Mouse (Mus musculus) cortical plate, adult 2 months (tissue): ENCODE data around the gene Slc44a5. TPM values are rescaled to one million over a fixed set of nuclear protein-coding genes. Genes with fewer than 3 reads are reported as not detected.
"Not testable (repeated sequence)": the region's sequence is repeated elsewhere in the genome, so short reads cannot be mapped to it uniquely, and the experiment has no call there.

Source experiments
- H3K27ac ChIP-seq: fragments of 200-500 bp; 2 replicates; pipeline ENCODE4 v1.5.1; 2012; ENCODE audit warnings: low read length, control low read depth, inconsistent platforms; ENCODE audit not compliant: insufficient read depth
- H3K4me1 ChIP-seq: fragments of 200-500 bp; 2 replicates; pipeline ENCODE4 v1.6.1; 2011; ENCODE audit warnings: low read length; ENCODE audit not compliant: control insufficient read depth, insufficient read depth
- H3K4me3 ChIP-seq: fragments of 200-500 bp; 2 replicates; pipeline ENCODE4 v1.5.1; 2011; ENCODE audit warnings: mild to moderate bottlenecking, low read length, control low read depth; ENCODE audit not compliant: insufficient read depth
- CTCF ChIP-seq: fragments of 200-500 bp; IDR thresholded peaks from 2 replicates; pipeline ENCODE4 v1.5.1; 2011; ENCODE audit warnings: mild to moderate bottlenecking, control low read depth, low read length; ENCODE audit not compliant: insufficient read depth; ENCODE audit errors: extremely low read depth
- POLR2A ChIP-seq: fragments of 200-500 bp; IDR thresholded peaks from 2 replicates; pipeline ENCODE4 v1.6.1; 2011; ENCODE audit warnings: mild to moderate bottlenecking, low read length, control low read depth; ENCODE audit not compliant: insufficient read depth; ENCODE audit errors: extremely low read depth
- polyA plus RNA-seq: library from polyadenylated mRNA; depleted of rRNA; stranded (reverse); fragments of >200 nt; gene quantifications from 2 replicates; pipeline ENCODE4 v1.2.3, GENCODE M21; 2012

Slc44a5 gene
- polyA plus RNA-seq, 1 experiment, result 4.8 TPM

DNA sequence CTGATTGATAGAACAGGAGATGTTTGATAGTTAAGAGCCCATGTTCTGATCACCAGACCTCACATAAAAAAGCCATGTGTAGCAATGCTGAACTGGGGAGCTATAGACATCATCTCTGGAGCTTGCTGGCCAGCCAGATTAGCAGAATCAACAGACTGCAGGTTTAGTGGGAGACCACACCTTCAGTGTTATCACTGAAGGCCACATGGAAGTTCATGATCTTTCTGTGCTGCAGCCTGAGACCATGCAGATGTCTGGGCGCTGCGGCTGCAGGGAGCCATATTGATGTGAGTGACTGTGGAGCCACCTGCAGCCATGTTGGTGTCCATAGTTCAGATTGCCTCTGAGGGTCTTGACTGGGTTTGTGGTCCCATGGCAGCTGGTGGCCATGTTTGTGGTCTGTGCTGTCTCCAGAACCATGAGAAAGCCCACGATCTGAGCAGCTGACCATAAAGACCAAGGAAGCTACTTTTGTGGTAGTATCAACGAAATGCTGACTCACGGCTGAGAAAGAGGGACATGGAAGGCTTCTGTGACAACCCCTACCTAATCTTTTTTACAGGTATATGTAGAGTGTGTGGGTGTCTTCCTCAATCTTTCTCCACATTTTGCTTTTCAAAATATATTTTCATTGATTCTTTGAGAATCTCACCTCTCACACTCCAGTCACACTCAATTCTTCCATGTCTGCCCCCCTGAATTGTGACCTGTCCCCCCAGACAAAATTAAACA is 26.7 kb downstream of the Slc44a5 start:
- H3K4me3 ChIP-seq, result no peak overlapping the region
- no peaks in the 10 kb centered on the region for H3K4me1 ChIP-seq
- H3K27ac ChIP-seq, result no peak overlapping the region
- TF ChIP-seq POLR2A, result no peak
- no peak for TF ChIP-seq CTCF

DNA sequence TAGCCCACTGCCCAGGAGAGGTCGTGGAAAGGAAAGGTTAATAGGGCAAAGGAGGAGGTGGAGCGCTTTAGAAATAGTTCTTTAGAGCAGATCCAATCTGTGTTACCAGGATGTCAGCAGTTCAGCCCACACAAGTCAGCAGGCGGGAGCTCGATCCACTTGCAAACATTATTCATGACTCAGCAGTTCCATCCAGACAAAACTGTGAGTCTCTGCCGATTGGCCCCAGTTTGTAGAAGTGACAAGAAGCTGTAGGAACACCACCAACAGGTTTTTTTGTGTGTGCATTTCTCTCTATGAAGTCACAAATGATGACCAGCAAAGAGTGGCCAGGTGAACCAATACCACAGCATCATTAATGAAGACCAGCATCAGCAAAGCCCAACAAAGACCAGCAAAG is 28.1 kb downstream of the Slc44a5 start:
- no peak overlapping the region for H3K27ac ChIP-seq
- H3K4me3 ChIP-seq, result no peak overlapping the region
- H3K4me1 ChIP-seq, result no peaks in the 10 kb centered on the region
- TF ChIP-seq CTCF (no peak), POLR2A (no peak)

DNA sequence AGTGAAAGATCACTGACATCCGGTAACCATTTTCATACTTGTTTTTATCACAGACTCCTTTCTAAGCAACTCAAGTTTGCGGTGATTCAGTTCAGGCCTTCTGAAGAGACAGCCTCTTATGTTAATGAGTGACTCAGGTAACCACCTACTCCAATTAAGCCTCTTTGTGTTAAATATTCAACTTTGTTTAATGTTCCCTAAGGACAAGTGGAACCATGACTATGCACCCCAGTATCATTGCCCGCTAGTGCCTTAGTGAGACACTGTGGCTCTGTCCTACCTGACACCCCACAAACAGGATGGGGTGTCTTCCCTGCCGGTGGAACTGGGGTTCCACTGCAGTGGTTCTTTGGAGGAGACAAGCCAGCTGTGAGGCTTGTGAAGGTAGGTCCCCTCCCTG is 73.6 kb downstream of the Slc44a5 start:
- H3K27ac ChIP-seq, result no peak overlapping the region
- no peak overlapping the region for H3K4me3 ChIP-seq
- no peak for TF ChIP-seq CTCF
- no peak for TF ChIP-seq POLR2A
- H3K4me1 ChIP-seq, result no peaks in the 10 kb centered on the region

DNA sequence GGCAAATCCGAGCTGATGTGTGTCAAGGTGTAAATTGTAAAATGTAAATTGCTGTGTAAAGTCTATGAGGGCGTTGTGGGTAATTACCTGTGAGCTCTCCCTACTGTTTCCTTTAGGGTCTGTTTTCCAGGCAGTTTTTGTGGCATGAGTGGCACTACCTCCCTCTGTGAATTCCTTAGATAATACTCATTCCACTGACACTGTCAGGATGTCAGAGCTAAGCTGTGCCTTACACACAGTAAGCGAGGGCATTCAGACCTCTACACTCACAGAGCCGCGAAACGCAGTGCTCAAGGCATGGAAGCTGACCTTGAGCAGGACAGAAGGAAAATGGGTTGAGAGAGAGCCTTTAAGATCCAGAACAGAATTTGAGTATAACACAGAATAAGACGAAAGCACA is 80.1 kb downstream of the Slc44a5 start:
- Histone ChIP-seq H3K4me3 (no peak overlapping the region), H3K4me1 (no peaks in the 10 kb centered on the region), H3K27ac (no peak overlapping the region)
- TF ChIP-seq CTCF, result no peak
- TF ChIP-seq POLR2A, result no peak

DNA sequence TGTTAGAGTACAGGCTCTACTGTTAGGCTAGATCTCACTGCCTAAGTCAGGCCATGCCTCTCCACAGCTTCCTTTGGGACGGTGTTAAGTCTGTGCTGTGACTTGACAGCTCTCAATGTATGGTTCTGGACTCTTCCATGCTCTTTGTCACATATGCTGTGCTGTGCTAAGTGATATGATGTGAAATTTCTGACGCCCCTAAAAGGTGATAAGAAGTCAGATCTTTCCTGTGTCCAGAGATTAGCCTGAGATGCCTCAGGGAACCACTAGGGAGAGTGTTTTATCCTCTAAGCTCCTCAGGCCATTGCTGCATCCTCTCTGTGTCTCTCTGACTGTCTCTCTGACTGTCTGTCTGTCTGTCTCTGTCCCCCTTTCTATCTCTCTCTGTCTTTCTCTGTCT is 84.2 kb downstream of the Slc44a5 start:
- H3K27ac ChIP-seq, result no peak overlapping the region
- no peak overlapping the region for H3K4me3 ChIP-seq
- no peak for TF ChIP-seq CTCF
- H3K4me1 ChIP-seq, result no peaks in the 10 kb centered on the region

DNA sequence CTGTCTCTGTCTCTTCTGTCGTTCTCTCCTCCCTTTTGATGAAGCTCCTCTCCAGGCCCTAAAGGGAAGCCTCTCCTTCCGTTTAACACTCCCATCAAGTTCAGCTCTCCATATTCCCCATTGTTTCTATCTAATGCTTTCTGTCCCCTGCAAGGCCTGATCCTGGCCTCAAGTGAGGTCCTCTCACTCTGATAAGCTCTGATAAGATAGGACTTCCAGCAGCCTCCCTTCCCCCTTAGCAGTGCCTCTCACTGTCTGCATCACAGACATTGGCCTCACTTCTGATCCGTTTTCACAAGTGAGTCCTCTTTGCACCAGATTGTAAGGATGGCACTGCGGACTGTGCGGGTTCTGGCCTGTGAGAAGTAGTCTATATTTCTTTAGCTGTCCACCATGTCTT is 85.0 kb downstream of the Slc44a5 start:
- no peak for TF ChIP-seq CTCF
- Histone ChIP-seq H3K4me1 (no peaks in the 10 kb centered on the region), H3K27ac (no peak overlapping the region), H3K4me3 (no peak overlapping the region)

DNA sequence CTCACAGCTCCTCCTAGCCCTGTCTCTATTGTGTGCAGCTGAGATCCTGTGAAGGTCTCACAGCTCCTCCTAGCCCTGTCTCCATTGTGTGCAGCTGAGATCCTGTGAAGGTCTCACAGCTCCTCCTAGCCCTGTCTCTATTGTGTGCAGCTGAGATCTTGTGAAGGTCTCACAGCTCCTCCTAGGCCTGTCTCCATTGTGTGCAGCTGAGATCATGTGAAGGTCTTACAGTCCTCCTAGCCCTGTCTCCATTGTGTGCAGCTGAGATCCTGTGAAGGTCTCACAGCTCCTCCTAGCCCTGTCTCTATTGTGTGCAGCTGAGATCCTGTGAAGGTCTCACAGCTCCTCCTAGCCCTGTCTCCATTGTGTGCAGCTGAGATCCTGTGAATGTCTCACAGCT is 98.8 kb downstream of the Slc44a5 start:
- H3K4me1 ChIP-seq, H3K4me3 ChIP-seq, H3K27ac ChIP-seq: not testable (repeated sequence)

DNA sequence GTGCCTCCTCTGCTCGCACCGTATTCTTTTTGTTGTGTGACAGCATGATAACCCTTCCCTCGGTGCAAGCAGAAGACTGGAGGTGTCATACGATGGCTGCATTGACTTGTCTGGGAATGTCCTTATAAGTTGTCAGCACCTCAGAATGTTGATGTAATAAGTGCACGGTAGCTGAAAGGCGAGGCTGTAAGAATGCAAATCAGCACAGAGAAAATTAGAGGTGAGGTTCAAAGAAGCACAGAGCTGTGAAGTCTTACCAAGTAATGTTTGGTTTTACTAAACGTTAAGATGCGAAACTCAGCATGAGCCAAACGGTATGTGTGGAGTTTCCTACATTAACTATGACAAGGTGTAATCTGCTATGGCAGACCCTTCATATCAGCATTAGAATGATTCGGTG is 102.5 kb downstream of the Slc44a5 start:
- no peaks in the 10 kb centered on the region for H3K4me1 ChIP-seq
- no peak overlapping the region for H3K4me3 ChIP-seq
- TF ChIP-seq CTCF (no peak), POLR2A (no peak)
- H3K27ac ChIP-seq, result no peak overlapping the region

DNA sequence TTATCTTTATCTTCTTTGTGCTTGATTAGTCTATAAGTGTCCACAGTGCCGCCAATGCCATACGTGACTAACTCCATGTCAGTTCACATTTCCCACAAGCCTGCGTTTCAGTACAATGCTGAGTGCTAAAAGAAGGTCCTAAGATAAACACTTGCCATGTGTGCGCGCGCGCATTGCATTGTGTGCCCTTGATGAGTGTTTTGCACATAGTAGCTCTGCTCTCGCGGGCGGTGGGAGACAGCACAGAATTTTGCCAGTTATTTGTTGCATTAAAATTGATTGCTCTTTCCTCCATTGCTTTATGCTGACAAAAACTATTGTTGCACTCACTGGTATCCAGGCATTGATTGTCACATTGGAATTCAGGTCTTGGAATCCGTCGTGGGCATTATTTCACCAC is 108.5 kb downstream of the Slc44a5 start:
- H3K4me3 ChIP-seq, result no peak overlapping the region
- TF ChIP-seq POLR2A, result no peak
- TF ChIP-seq CTCF, result no peak
- H3K4me1 ChIP-seq, result no peaks in the 10 kb centered on the region
- H3K27ac ChIP-seq, result no peak overlapping the region

DNA sequence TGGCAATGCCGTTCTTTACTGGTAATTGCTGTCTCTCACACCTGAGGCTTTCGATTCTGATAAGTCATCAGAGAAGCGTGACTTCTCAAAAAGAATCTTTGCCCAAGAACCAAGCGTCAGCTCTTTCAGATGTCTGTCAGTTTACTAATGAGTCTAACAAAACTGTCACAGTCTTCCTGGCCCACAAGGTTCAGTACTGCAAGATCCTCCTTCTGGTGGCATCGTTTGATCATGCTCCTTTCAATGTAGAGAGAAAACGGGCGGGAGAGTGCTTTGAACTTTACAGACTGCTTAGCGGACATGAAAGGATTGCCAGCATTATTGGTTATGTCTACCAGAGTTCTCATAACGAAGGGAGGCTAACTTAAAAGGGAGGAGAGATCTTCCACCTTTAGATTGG is 109.0 kb downstream of the Slc44a5 start:
- no peaks in the 10 kb centered on the region for H3K4me1 ChIP-seq
- H3K27ac ChIP-seq, result no peak overlapping the region
- no peak overlapping the region for H3K4me3 ChIP-seq
- TF ChIP-seq CTCF (no peak), POLR2A (no peak)

DNA sequence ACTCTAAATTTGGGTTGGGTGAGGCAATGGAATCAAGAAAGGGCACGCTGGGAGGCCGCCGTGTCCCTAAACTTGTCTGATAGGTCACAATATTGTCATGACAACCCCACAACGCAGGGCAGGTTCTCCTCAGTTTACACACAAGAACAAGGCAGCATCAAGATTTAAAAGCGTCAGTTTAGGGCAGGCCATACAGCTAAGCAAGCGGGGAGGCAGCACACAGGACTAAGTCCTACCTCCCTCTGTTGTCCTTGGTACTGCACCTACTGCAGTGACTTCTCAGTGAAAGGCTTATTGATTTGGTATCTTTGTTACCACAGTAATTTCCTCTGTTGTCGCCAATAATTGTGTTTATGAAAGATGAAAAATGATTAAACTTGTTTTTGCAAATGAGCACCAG is 109.7 kb downstream of the Slc44a5 start:
- TF ChIP-seq CTCF (no peak), POLR2A (no peak)
- H3K4me1 ChIP-seq, result no peaks in the 10 kb centered on the region
- no peak overlapping the region for H3K4me3 ChIP-seq
- H3K27ac ChIP-seq, result no peak overlapping the region
